Mouse (Mus musculus) bone marrow macrophage, adult 2 months (primary cell): ENCODE measurements around the gene Hsd11b2.

Experiments used
- CTCF ChIP-seq: IDR thresholded peaks from 2 replicates; pipeline ENCODE4 v1.5.1; 2012; ENCODE audit warnings: low read depth, mild to moderate bottlenecking, low read length, moderate library complexity
- POLR2A ChIP-seq: IDR thresholded peaks from 2 replicates; pipeline ENCODE4 v1.6.1; 2012; ENCODE audit warnings: mild to moderate bottlenecking, low read depth, low read length, borderline replicate concordance

- 0 out of 2 replicates have a peak, but pooled peaks have one; percentile 26 for TF ChIP-seq CTCF
- TF ChIP-seq POLR2A: no peak
These were observed 13.2 kb downstream of the Hsd11b2 start for GRCm38 (mm10) chr8:105531774-105532173.
